Mouse (Mus musculus): ENCODE data around the gene Pea15a. TPM values are rescaled to one million over a fixed set of nuclear protein-coding genes. Genes with fewer than 3 reads are reported as not detected.

Pea15a gene
- 64.3 TPM for total RNA-seq (2023)

GRCm38 (mm10) chr1:172206141-172206917 lies at the start of gene Pea15a:
Gene Pea15a (minus strand): TSS chr1:172206804.

GRCm38 (mm10) chr1:172219451-172220406 lies 13.1 kb upstream of the Pea15a start, which contains the start of gene Casq1:
Gene Casq1 (minus strand): TSS chr1:172219868.

GRCm38 (mm10) chr1:172147835-172148278 lies 58.7 kb downstream of the Pea15a start, which contains the start of gene Dcaf8:
Gene Dcaf8 (plus strand): TSS chr1:172148084.

Other genes with a start within 250 kb of the Pea15a start
- gene Vangl2, start 178.4 kb downstream of the Pea15a start, total RNA-seq (2023): 4.0 TPM
- not detected for gene Nhlh1, start 149.2 kb downstream of the Pea15a start, total RNA-seq (2023)
- gene Copa, start 124.3 kb downstream of the Pea15a start, total RNA-seq (2023): 157 TPM
- 93.9 TPM for gene Ncstn, start 124.0 kb downstream of the Pea15a start, total RNA-seq (2023)
- gene Pex19, start 80.0 kb downstream of the Pea15a start, total RNA-seq (2023): 48.9 TPM
- gene Dcaf8, start 58.7 kb downstream of the Pea15a start, total RNA-seq (2023): 111 TPM
- gene Casq1, start 13.1 kb upstream of the Pea15a start, total RNA-seq (2023): not detected
- not detected for gene Atp1a4, start 51.6 kb upstream of the Pea15a start, total RNA-seq (2023)
- 17.3 TPM for gene Igsf8, start 54.8 kb upstream of the Pea15a start, total RNA-seq (2023)
- not detected for gene Atp1a2, start 91.3 kb upstream of the Pea15a start, total RNA-seq (2023)
- 0.12 TPM for gene Kcnj9, start 122.5 kb upstream of the Pea15a start, total RNA-seq (2023)
- gene Kcnj10, start 134.4 kb upstream of the Pea15a start, total RNA-seq (2023): 0.61 TPM
- gene Pigm, start 169.7 kb upstream of the Pea15a start, total RNA-seq (2023): 30.1 TPM

Measured in CD8-positive naive resting alpha-beta T cell, adult 57 days (primary cell).